Mouse (Mus musculus): ENCODE results near the gene Cox20. TPM values are rescaled to one million over a fixed set of nuclear protein-coding genes. Genes with fewer than 3 reads are reported as not detected.
A peak's percentile ranks its signal among the peaks of the same experiment; 100 is the strongest.

The Cox20 gene
- total RNA-seq, 2 experiments from 2014 or later = 105 to 109 TPM

DNA sequence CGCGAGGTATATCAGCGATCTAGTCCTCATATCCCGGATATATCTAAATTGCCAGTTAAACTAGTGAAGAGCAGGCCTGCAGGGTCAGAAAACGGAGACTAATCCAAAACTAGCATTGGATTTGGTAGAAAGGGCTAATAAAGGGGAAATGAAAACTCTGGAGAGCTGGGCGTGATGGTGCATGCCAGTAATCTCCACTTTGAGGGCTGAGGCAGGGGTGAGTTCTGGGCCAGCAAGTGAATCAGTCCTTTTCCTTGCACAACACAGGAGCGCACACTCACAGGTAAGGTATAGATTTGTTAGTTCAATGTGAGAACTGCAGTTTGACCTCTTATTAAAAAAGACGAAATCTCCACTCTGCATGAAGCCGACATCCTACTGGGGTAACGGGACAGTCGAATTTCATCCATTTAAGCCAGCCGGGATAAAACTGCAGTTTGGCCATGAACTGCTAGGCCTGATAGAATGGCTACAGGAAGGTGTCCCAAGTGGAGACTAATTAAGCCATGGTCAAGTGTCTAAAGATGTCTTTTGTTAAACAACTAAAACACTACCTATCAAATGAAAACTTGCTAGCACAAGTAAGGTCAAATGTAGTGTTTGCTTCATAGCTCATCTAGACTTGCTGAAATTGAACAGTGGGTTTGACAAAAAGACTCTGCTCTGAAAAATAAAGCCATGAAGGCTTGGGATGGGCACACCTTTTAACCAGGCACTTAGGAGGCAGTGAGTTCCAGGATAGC, 536 bp downstream of the Cox20 start:
- intact Hi-C loops (cut with DNase I) = loop anchor here (2.0 kb wide), 1 partner anchor 49 kb away; no protein-coding TSS in a partner anchor
- DNase-seq = peak in 1 of 2 experiments; percentile 42

- DNase-seq = no peak
- intact Hi-C loops (cut with DNase I) = no loop called here
These were observed 1.2 kb downstream of the Cox20 start for GRCm38 (mm10) chr1:178320038-178320722.

DNA sequence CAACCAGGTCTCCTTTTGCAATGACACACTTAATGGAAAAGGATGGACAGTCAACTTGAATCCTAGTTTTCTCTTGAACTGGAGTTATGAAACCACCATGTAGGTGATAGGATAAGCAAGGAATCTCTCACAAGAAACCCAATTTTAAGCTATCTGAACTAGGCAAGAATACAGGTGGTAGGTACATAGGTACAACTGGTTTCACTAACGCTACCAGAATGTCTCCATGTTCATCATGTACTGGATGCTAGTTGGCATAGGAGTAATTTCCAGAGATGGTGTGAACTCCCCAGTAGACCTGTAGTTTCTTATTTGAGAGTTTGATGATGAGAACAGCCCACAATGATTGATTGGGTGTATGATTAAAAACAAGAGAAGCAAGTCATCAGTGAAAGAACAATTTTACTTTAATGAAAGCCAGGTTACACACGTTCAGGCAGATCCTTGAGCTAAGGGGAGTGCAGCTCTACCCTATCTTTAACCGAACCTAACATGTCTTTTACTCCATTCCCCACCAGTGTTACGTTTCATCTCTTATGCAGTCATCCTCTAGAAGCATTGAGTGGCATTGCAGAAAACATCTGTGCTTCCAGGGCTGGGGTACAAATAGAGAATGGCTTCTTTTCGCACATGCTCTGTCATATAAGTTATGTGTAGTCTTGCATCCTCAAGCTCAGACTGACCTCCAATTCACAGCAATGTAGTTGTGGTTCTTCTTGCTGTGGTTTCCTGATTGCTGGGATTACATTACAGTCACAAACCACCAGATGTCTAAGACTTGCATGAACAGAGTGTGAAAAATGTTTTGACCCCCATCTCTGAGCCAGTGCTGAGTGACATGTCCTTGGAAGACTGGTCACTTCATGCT, 2.0 kb downstream of the Cox20 start:
- intact Hi-C loops (cut with DNase I) = no loop called here
- DNase-seq = no peak

DNA sequence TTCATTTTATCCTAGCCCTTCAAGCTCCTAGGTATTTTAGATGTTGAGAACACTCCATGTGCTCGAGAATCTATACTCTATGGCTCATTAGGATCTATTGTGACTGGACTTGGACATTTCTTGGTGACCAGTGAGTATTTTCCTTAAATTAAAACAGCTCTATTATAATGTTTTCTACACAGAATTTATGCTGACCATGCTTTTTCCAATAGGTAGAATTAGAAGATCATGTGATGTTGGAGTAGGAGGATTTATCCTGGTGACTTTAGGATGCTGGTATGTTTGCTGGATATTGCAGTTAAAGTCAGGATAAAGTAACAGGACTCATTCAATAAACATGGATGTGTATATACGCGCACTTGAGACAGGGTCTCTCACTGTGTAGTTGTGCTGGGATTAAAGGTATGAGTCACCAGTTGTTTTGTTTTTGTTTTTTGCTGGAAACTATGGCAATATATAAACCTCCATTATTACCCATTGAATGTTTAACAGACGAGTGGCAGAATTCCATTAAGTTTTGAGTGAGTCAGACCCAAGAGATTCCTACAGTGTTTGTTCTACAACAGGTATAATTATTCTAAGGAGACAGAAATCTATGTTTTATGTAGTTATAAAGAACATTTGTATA, 2.9 kb downstream of the Cox20 start:
- DNase-seq = no peak
- intact Hi-C loops (cut with DNase I) = no loop called here

DNA sequence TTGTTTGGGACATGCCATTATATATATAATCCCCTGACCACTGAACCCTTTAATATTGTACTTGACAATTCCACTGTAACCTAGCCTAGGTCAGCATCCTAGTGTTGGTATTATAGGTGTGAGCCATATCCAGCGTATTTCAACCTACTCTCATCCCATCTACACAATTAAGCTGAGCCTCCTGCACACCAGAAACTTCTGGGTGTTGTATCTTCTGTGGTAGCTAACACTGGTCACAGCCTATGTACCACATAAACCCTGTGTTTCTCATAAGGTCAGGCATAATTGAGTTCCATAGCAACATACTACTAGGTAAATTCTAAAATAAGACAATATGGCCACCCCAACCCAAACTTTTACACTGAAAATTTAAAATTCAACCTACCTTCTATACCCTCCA, 4.3 kb downstream of the Cox20 start:
- DNase-seq = no peak
- intact Hi-C loops (cut with DNase I) = loop anchor here (1.0 kb wide), 1 partner anchor 10 kb away; no protein-coding TSS in a partner anchor

- intact Hi-C loops (cut with DNase I) = no loop called here
- no peak for DNase-seq
These were observed 5.6 kb downstream of the Cox20 start for GRCm38 (mm10) chr1:178324568-178324967.

GRCm38 (mm10) chr1:178326357-178326756, 7.4 kb downstream of the Cox20 start:
- intact Hi-C loops (cut with DNase I) = no loop called here
- no peak for DNase-seq

GRCm38 (mm10) chr1:178326950-178327349, 8.0 kb downstream of the Cox20 start:
- intact Hi-C loops (cut with DNase I) = no loop called here
- DNase-seq = no peak

DNA sequence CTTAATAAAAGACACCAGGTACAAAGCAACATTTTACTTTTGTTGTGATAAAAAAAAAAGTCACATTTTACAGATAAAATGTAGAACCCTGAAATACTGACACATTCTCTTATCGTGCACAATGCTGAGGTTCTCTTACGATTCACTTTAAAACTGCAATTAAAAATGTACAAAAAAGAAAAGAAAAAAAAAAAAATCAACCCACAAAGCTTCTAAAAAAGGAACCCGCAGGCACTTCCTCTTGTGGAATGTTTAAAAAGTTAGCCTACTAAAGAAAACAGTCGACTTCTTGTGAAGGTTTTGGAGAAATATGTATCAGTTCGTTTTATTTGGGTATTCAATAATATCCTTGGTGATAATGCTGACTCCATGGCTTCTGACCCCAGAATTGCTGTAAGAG, 10.1 kb downstream of the Cox20 start:
- intact Hi-C loops (cut with DNase I) = no loop called here
- DNase-seq = no peak

DNA sequence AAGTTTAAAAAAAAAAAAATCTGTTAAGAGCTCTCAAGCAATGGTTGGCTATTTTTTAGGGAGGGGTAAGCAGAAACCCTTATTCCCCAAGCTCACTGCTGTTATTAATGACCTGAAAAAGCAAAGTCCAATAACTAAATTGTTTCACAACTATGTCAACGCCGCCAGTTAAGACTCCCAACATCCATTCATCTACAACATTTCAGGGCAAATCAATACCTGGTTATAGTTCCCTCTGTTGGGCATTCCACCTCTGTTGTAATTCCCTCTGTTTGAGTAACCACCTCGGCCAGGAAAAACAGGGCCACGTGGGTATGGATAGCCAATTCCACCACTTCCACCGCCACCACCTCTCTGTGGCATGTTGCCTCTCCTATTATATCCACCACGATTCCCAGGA, 11.0 kb downstream of the Cox20 start:
- DNase-seq = no peak
- intact Hi-C loops (cut with DNase I) = no loop called here

GRCm38 (mm10) chr1:178335860-178336261, 16.9 kb downstream of the Cox20 start:
- DNase-seq = no peak
- intact Hi-C loops (cut with DNase I) = loop anchor here (1.0 to 2.0 kb wide), 2 partner anchors 18 to 113 kb away; no protein-coding TSS in a partner anchor

DNA sequence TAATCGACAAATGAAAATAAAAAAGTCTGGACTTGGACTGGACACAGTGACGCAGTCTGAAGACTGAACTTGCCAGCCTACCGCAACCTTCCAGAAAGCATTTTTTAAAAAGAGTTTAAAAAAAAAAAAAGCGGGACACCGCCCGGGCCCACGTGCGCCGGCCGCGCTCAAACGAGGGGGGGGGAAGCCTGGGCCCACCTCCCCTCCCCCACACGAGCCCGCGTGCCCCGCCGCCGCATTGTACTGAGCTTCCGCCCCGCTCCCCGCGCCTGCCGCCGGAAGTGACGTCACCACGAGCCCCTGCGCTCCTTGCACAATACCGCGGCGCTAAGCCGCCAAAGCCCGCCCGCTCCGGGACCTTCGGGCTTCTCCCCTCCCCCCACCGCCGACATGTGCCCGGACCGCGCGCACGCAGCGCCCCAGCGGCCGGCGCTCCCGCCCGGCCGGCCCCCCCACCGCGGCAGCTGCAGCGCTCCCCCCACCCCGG, 17.4 kb downstream of the Cox20 start:
- peak; percentile 95 to 96 for DNase-seq
- intact Hi-C loops (cut with DNase I) = loop anchor here (1.0 to 2.0 kb wide), 2 partner anchors 18 to 112 kb away; no protein-coding TSS in a partner anchor

DNA sequence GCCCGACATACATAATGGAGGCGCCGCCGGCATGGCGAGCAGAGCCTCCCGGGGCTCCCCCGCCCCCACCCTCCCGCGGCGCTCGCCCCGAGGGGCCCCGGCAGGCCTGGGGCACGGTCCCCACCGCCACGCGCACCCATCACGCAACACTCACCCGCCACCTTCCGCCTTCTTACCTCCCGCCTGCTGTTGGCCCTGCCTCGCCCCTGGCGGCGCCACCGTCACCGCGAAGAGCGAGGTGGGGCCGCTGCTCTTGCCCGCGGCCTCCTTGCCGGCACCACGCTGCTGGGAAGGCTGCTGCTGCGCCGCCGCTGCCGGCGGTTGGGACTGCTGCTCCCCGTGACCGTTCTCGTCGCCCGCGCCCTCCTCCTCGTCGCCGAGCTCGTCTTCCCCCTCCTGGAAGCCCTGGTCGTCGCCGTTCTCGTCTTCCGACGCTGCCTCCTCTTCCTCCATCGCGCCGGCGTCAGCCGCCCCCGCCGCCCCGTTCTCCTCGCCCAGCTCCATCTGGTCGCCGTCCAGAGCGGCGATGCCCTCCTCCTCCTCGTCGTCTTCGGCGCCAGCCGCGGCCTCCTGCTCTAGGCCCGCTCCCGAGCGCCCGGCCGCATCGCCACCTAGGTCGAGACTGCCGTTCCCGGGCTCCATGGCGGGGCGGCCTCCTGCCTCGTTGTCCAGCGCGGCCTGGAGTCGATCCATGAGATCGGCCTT, 18.0 kb downstream of the Cox20 start:
- intact Hi-C loops (cut with DNase I) = loop anchor here (1.0 to 2.0 kb wide), 4 partner anchors 19 to 112 kb away; partner anchors contain the start of gene Efcab2
- DNase-seq = peak in 1 of 2 experiments; percentile 45

GRCm38 (mm10) chr1:178337551-178338317, 18.8 kb downstream of the Cox20 start, which contains the start of gene Hnrnpu:
Hnrnpu (minus strand) TSS chr1:178337797.
- DNase-seq = peak; percentile 97
- intact Hi-C loops (cut with DNase I) = loop anchor here (1.0 to 2.0 kb wide), 3 partner anchors 32 to 111 kb away; partner anchors contain the start of gene Efcab2

GRCm38 (mm10) chr1:178338318-178338641, 19.4 kb downstream of the Cox20 start:
- intact Hi-C loops (cut with DNase I) = no loop called here
- DNase-seq = peak; percentile 41 to 58

- intact Hi-C loops (cut with DNase I) = no loop called here
- DNase-seq = no peak
These were observed 21.3 kb downstream of the Cox20 start for GRCm38 (mm10) chr1:178340213-178340612.

- intact Hi-C loops (cut with DNase I) = no loop called here
- no peak for DNase-seq
These were observed 22.5 kb downstream of the Cox20 start for GRCm38 (mm10) chr1:178341435-178341834.

GRCm38 (mm10) chr1:178342063-178342462, 23.1 kb downstream of the Cox20 start:
- DNase-seq = no peak
- intact Hi-C loops (cut with DNase I) = no loop called here

- no peak for DNase-seq
- intact Hi-C loops (cut with DNase I) = no loop called here
These were observed 23.7 kb downstream of the Cox20 start for GRCm38 (mm10) chr1:178342612-178343011.

Data from heart, postnatal 36 days (tissue).